Mouse (Mus musculus) ES-CJ7 (cell line): Measurements from ENCODE around the gene Csf3.
"Not testable (repeated sequence)": the region's sequence is repeated elsewhere in the genome, so short reads cannot be mapped to it uniquely, and the experiment has no call there.

Experiments used
- DNase-seq: peaks from one replicate; pipeline ENCODE4 v3.0.0; 2011; ENCODE audit warnings: low read depth, low spot score

Gene Csf3

GRCm38 (mm10) chr11:98696454-98697216 is 4.4 kb upstream of the Csf3 start:
- DNase-seq: no peak

- no peak for DNase-seq
Measured at GRCm38 (mm10) chr11:98697225-98697624, 3.8 kb upstream of the Csf3 start.

GRCm38 (mm10) chr11:98698849-98699640 is 2.0 kb upstream of the Csf3 start:
- DNase-seq: no peak

- peak; percentile 59 for DNase-seq
Measured at GRCm38 (mm10) chr11:98699911-98700310, 1.2 kb upstream of the Csf3 start.

GRCm38 (mm10) chr11:98702323-98702722 is 1.3 kb downstream of the Csf3 start:
- DNase-seq: no peak

- DNase-seq: no peak
Measured at GRCm38 (mm10) chr11:98705021-98705420, 4.0 kb downstream of the Csf3 start.

- DNase-seq: no peak
Measured at GRCm38 (mm10) chr11:98707401-98708281, 6.6 kb downstream of the Csf3 start.

- DNase-seq: no peak
Measured at GRCm38 (mm10) chr11:98708282-98708956, 7.4 kb downstream of the Csf3 start.

- DNase-seq: no peak
Measured at GRCm38 (mm10) chr11:98709001-98709741, 8.1 kb downstream of the Csf3 start.

GRCm38 (mm10) chr11:98710416-98711045 is 9.5 kb downstream of the Csf3 start:
- peak; percentile 92 for DNase-seq

- DNase-seq: no peak
Measured at GRCm38 (mm10) chr11:98711046-98711434, 10.0 kb downstream of the Csf3 start.

- not testable (repeated sequence) for DNase-seq
Measured at GRCm38 (mm10) chr11:98712009-98712408, 10.9 kb downstream of the Csf3 start.

GRCm38 (mm10) chr11:98713703-98714102 is 12.6 kb downstream of the Csf3 start:
- no peak for DNase-seq

- peak; percentile 71 for DNase-seq
Measured at GRCm38 (mm10) chr11:98715946-98716345, 14.9 kb downstream of the Csf3 start.

GRCm38 (mm10) chr11:98717904-98718303 is 16.8 kb downstream of the Csf3 start:
- peak; percentile 72 for DNase-seq

GRCm38 (mm10) chr11:98720756-98721155 is 19.7 kb downstream of the Csf3 start:
- no peak for DNase-seq

GRCm38 (mm10) chr11:98721458-98722226 is 20.6 kb downstream of the Csf3 start:
- no peak for DNase-seq

GRCm38 (mm10) chr11:98723098-98723497 is 22.0 kb downstream of the Csf3 start:
- no peak for DNase-seq

GRCm38 (mm10) chr11:98725926-98726506 is 25.0 kb downstream of the Csf3 start:
- no peak for DNase-seq
